Mouse (Mus musculus) liver, adult (tissue): ENCODE data around the gene Capza1.

Source experiments
- GATA4 ChIP-seq: IDR thresholded peaks from 2 replicates; pipeline ENCODE4 v1.6.1; 2014; ENCODE audit warnings: mild to moderate bottlenecking, low read length; ENCODE audit not compliant: insufficient replicate concordance

The Capza1 gene

GRCm38 (mm10) chr3:104835797-104836196, 28.5 kb downstream of the Capza1 start:
- TF ChIP-seq GATA4 = no peak

DNA sequence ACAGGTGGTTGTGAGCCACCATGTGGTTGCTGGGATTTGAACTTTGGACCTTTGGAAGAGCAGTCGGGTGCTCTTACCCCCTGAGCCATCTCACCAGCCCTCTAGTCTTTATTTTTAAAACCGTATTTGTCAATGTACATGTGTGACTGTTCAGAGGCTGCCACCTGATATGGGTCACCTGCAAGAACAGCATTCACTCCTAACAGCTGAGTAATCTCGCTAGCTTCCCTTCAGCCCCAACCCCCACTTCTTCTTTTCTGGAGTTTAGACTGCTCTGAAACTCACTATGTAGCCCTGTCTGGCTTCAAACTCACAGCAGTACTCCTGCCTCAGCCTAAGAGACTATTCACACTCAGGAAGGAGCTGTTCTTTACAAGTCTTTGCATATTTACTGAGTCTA, 41.9 kb downstream of the Capza1 start:
- TF ChIP-seq GATA4 = no peak

GRCm38 (mm10) chr3:104820426-104820825, 43.9 kb downstream of the Capza1 start:
- TF ChIP-seq GATA4 = no peak

DNA sequence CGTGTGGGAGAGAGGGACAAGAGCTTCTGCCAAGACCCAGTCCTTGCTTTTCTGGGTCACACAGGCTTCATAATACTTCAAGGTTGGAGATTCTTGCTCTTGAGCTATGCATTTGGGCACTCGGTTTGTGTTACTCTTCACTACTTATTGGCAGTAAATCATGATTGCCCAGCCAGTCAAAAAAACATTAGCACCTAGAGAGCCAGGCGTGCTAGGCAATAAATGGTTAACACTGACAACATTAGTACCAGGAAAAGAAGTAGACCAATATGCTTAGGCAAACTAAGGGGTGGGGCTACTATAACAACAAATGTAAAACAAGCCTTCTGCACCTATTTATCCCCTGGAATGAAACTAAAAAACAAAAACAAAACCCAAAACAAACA, 45.6 kb downstream of the Capza1 start:
- TF ChIP-seq GATA4 = no peak

DNA sequence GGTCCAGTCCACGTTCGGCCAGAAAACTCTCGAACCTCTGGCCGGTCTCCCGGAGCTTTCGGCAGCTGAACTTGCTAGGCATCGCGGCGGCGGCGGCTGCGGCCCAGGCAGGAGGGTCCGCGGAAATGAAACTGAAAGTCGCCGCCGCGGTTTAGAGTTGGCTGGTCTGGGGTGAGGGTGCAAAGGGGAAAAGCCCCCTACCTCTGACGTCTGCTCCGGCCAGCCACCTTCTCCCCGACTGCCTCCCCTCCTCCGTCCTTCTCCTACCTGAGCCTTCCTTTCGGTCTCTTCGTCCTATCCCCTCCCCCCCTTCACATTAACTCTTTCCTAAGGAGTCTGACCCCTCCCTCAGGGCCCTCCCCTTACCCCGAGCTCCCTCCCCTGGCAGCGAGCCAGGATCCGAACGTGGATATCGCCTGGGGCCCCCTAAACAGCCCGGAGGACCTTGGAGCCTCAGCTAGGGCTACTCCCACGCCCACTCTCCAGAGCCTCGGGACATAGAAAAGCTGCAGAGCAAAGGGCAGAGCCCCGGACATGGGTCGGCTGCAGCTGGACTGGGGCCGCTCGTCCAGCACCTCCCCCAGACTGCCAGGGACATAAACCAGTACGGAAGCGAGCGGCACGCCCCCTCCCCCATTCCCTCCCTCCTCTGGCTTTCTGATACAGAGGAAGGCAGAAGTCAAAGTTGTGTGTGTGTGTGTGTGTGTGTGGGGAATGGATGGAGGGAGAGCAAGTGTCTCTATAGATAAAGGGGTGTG, 46.1 kb downstream of the Capza1 start, which contains the start of gene Mov10:
TSS of gene Mov10 (minus strand) at position 573 of the 758 bp plus-strand sequence.
- TF ChIP-seq GATA4 = no peak

- no peak for TF ChIP-seq GATA4
These were observed 46.8 kb downstream of the Capza1 start for GRCm38 (mm10) chr3:104817481-104817990.

DNA sequence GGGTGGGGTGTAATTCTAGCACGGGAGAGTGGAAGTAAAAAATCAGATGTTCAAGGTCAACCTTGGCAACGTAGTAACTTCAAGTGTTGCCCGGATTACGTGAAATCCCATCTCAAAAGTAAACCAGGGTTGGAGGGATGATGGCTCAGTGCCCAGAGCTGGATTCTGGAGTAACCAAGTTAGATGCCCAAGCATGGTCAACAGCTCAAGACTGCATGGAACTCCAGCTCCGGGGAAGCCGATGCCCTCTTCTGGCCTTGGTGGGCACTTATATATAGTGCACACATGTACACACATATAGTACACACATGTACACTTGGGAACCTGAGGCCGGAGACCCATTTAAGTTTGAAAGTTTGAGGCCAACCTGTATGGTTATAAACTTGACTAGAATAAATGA, 48.2 kb downstream of the Capza1 start:
- no peak for TF ChIP-seq GATA4

DNA sequence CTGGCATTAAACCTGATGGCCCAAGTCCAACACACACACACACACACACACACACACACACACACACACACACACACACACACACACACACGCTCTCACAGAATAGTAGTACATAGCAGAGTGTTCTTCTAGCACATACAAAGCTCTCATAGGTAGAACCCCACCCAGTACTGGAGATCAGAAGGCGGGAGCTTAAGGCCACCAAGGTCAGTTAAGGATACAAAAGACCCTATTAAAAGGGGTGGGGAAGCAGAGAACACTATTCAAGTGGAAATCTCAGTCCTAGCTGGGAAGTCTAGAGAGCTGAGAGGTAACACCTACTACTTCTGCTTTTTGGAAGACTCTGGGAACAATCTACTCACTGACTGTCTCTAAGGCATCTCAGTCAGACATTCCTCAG, 49.0 kb downstream of the Capza1 start:
- TF ChIP-seq GATA4 = no peak

- no peak for TF ChIP-seq GATA4
These were observed 49.6 kb downstream of the Capza1 start for GRCm38 (mm10) chr3:104814746-104815145.

GRCm38 (mm10) chr3:104812254-104812653, 52.1 kb downstream of the Capza1 start:
- no peak for TF ChIP-seq GATA4

DNA sequence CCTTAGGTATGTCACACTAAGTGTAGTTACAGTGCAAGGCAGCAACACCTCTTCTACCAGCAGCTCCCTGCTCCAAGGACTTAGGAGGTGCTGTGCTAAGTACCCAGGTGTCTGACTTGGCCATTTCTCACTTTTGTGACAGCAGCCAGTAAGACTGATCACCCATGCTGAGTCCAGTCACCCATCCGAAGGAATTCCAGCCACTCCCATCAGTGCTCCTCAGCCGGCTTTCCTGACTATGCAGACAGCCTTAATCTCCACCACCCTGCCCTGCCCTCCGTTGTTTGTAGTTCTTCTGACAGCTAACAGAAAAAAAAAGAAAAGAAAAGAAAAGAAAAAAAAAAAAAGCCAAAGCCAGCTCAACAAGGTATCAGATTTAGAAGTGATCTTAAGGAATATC, 52.6 kb downstream of the Capza1 start:
- TF ChIP-seq GATA4 = no peak

DNA sequence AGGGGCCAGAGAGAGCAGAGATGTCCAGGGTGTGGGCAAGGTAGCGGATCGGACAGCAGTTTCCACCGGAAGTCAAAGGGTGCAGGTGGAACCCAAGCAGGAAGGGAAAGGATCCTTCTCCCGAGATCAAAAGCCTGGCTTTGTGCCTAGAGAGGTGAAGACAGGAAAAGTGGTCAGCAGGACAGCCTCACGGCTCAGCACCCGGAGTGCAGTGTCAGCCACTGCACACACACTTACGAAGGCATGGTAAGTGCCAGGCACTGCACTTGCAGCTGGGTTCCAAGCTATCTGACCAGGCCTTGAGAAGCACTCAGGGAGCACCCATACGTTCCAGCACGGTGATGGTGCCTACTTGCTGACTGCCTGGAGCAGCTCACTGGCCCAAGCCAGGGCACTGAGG, 58.8 kb downstream of the Capza1 start:
- no peak for TF ChIP-seq GATA4

DNA sequence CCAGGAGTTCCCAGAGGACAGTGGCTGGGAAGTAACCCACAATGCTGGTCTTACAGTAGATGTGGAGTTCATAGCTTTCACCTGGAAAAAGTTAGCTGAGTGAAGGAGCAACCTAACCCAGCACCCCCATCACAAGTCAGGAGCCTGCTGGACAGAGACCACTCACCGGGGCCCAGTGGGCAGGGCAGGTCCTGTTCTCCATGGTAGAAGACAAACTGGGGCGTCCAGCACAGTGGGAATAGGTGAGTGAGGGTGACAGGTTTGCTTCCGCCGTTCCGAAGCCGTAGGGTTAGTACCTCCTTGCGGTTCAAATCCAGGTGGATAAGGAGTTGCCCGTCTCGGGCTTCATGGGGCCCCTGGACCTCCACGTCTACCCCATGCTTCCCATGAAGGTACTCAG, 60.0 kb downstream of the Capza1 start:
- no peak for TF ChIP-seq GATA4

DNA sequence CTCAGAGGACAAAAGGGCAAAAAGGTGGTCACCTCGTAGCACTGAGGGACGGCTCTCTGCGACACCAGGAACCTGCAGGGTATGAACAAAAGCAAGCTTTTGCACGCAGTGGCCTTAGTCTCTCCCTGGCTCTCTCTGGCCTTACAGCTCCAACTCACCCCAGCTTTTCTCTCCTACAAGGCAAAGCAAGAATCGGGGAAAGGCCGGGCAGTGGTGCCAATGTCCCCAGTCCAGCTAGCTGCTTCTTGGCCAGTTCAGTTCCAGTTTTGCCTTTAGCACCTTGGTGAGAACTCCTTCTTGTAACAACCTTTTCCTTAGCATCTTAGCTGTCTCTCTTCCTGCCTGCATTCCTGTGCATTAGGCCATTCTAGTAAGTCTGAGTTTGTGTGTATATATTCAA, 62.8 kb downstream of the Capza1 start:
- no peak for TF ChIP-seq GATA4

DNA sequence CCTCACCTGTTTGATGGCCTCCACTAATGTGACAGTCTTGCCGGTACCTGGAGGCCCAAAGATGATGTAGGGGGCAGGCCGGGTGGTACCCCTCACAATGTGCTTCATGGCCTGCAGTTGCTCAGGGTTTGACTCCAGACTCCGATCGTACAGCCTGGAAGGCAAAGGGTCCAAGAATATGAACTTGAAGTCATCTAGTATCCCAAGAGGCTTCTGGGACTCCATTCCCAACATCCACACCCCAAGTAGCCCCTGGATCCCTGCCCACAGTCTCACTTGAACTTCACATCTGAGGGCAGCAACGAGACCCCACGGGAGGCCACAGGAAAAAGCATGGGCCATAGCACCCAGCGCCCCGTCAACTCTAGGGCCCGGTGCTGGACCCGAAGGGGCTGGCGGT, 63.6 kb downstream of the Capza1 start:
- TF ChIP-seq GATA4 = no peak

GRCm38 (mm10) chr3:104796430-104797082, 67.7 kb downstream of the Capza1 start:
- no peak for TF ChIP-seq GATA4

- TF ChIP-seq GATA4 = no peak
These were observed 68.5 kb downstream of the Capza1 start for GRCm38 (mm10) chr3:104795661-104796340.
